Mouse (Mus musculus) neutrophil, adult 65 days (primary cell): ENCODE measurements around the gene Rmnd5a. TPM values are rescaled to one million over a fixed set of nuclear protein-coding genes. Genes with fewer than 3 reads are reported as not detected.

Source experiments
- total RNA-seq: library from RNA; stranded (reverse); gene quantifications from 2 replicates; pipeline ENCODE4 v1.2.4, GENCODE M21; 2023

Gene Rmnd5a
- 41.3 and 59.6 TPM in 2 replicates for total RNA-seq

DNA sequence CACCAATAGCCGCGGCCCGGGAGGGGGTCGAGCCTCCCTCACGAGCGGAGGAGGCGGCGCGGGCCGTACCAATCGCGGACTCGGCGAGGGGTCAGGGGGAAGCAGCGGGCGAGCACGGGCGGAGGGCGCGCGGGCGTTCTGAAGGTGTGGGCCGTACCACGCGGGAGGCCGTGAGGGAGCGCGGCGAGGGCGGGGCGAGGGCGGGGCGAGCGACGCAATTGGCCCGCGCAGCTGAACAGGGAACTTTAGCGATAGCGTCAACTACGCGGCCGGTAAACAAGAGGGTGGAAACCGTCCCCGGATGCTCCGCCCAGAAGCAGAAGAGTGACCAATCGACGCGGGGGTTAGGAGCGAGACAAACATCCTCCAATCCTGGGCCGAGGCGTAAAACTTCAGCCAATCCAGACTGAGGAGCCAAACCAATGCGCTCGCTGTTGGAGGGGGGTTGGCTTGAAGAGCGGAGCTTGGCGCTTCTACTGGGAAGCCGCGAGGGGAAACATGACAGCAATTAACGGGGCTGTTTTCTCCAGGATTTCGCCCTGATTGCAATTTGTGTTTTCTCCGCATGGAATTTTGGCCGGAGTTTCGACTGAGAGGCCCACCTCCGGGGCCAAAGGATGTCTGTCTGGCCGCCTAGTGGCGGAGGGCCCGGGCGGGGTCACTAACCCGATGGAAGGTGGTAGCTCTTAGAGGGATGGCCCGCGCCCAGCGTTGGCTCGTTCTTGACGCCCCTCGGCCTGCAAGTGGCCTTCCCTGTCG lies at the start of gene Rmnd5a:
Rmnd5a (minus strand) TSS at position 146 of the 759 bp plus-strand sequence.

DNA sequence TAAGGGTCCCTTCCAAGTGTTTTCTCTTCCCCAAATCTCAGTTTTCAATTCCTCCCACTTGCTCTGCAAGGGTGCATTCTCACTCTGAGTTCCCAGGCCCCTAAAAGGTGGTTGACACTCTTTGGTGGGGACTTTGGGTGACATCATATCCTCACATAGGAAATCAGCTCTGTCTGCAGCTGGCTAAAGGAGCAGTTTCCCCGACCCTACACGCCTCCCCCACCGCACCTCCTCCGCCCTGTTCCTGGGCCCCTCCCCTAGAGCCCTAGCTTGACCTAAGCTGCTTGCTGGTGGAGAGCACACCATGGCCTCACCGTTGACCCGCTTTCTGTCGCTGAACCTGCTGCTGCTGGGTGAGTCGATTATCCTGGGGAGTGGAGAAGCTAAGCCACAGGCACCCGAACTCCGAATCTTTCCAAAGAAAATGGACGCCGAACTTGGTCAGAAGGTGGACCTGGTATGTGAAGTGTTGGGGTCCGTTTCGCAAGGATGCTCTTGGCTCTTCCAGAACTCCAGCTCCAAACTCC lies 67.1 kb downstream of the Rmnd5a start, which contains the start of gene Cd8a:
Cd8a (plus strand) TSS at position 179 of the 527 bp plus-strand sequence.

Other genes starting within 250 kb of the Rmnd5a start
- gene Fabp1, start 240.8 kb downstream of the Rmnd5a start, total RNA-seq: not detected in 2 replicates
- 25.8 and 28.8 TPM in 2 replicates for gene Krcc1, start 169.0 kb downstream of the Rmnd5a start, total RNA-seq
- gene Smyd1, start 118.4 kb downstream of the Rmnd5a start, total RNA-seq: 0.25 TPM in 1 of 2 replicates, not detected in the other
- gene Cd8b1, start 117.8 kb downstream of the Rmnd5a start, total RNA-seq: 0.32 TPM in 1 of 2 replicates, not detected in the other
- gene Cd8a, start 67.2 kb downstream of the Rmnd5a start, total RNA-seq: not detected in 2 replicates
- gene Rnf103, start 53.3 kb upstream of the Rmnd5a start, total RNA-seq: 19.9 and 24.9 TPM in 2 replicates
- gene Chmp3, start 103.2 kb upstream of the Rmnd5a start, total RNA-seq: 51.9 and 59.0 TPM in 2 replicates
- 53.8 and 73.9 TPM in 2 replicates for gene Kdm3a, start 192.4 kb upstream of the Rmnd5a start, total RNA-seq